Mouse (Mus musculus) fibroblast of lung, adult 2 months (primary cell): ENCODE measurements around the gene Ebi3.

Experiments
- DNase-seq: peaks from one replicate; pipeline ENCODE4 v3.0.0-alpha.2; 2011; ENCODE audit warnings: low read depth

Ebi3 gene

DNA sequence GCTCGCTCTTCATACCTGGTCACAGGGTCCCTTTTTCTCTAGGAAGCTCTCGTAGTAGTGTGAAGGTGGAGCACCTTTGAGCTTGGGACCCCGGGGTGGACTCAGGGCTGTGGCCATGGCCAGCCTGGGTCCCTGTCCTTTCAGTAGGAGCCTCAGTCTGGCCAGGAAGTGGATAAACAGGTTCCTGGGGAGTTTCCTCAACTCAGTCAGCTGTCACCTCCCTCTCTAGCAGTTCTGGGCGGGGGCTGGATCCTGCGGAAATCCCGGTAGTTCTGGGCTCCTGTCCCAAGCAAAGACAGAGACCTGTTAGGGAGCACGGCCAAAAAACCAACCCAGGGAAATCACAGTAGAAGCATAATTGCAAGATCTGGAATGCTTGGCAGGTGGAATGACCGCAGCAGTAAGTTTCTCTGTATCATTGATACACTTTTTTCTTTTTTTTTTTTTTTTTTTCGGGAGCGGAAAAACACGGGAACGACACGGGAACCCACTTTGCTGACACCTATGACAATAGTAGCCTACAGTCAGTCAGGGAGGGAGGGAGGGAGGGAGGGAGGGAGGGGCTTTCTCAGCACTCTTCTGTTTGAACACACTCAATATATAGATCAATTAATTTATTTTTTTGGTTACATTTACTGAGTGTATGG lies 53.1 kb downstream of the Ebi3 start, which contains the start of the genes Stap2 and Mpnd:
TSS of gene Stap2 (minus strand) at position 170 of the 647 bp plus-strand sequence.
TSS of gene Mpnd (plus strand) at position 297 of the 647 bp plus-strand sequence.
- no peak for DNase-seq
